ENCODE assay signal across 11 mouse cellular contexts in genomic region chr17:9892141-9892540, GRCm38 (mm10).
"Had no signal": no experiment of that assay in that cellular context is flagged by ENCODE, and none has a peak within 500 bp of the region (broad histone marks: within the 10 kb centered on the region; RNA-seq: fewer than 3 reads in every experiment).

No protein-coding gene starts in this region.

- H3K9ac ChIP-seq: liver, embryonic 15.5 days; neural tube, embryonic 12.5 days had no signal

- H3K4me3 ChIP-seq: limb, embryonic 10.5 days; liver, embryonic 15.5 days; neural tube, embryonic 12.5 days had no signal

- ATAC-seq: intestine, embryonic 16.5 days had no signal

- H3K4me2 ChIP-seq: liver, embryonic 11.5 days; liver, embryonic 15.5 days; neural tube, embryonic 12.5 days had no signal

- H3K9me3 ChIP-seq: limb, embryonic 10.5 days; liver, embryonic 15.5 days; neural tube, embryonic 12.5 days had no signal

- DNase-seq: kidney, adult 8-10 months; kidney, postnatal 14 days; lung, adult 2 months; lung, postnatal 14 days; thymus, postnatal 4 days had no signal

- H3K27ac ChIP-seq: limb, embryonic 10.5 days; liver, embryonic 15.5 days; neural tube, embryonic 12.5 days; stomach, postnatal 0 days had no signal

- H3K4me1 ChIP-seq: liver, embryonic 15.5 days had no signal

- H3K27me3 ChIP-seq: liver, embryonic 15.5 days; neural tube, embryonic 12.5 days had no signal

- H3K36me3 ChIP-seq: limb, embryonic 10.5 days; liver, embryonic 15.5 days; neural tube, embryonic 12.5 days had no signal
